7 mouse cellular contexts compared by ENCODE assay signal in the genomic region with DNA sequence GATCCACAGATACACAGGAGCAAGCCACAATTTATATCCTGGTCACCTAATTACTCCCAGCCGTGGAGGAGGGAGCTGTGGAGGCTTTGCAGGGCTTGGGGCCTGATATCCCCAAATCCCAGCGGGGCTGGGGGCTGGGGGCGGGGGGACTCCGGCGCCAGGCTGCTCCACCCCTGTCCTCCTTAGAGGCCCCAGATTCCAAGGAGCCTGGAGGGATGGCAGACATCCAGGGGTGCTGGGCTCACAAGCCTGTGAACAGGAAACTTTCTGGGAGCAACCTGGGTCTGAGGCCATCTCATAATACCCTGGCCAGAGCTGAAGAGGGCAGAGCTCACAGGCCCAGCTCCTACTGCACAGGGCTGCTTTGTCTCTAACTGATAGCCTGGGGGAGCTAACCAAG. TPM values are rescaled to one million over a fixed set of nuclear protein-coding genes. Genes with fewer than 3 reads are reported as not detected.
DNase-seq lines count a peak whose midpoint lies in the region; ATAC-seq and TF ChIP-seq lines count a peak whose summit lies in the region.

No protein-coding gene starts in this region.

- ATAC-seq in intestine, embryonic 14.5 days (replicated peaks; ENCODE audit: low FRiP score, low TSS enrichment, low read depth): no peak
- ATAC-seq in intestine, postnatal 0 days: no peak
- ATAC-seq in embryonic facial prominence, embryonic 13.5 days (ENCODE audit: insufficient number of reproducible peaks, insufficient read depth, low FRiP score, low TSS enrichment, low read depth): 0 out of 2 replicates have a peak, but pooled peaks have one; percentile 20
- no peak for ATAC-seq in limb, embryonic 15.5 days (ENCODE audit: insufficient number of reproducible peaks, low FRiP score, low TSS enrichment, low read depth)

- DNase-seq in intestine, embryonic 14.5 days (ENCODE audit: low spot score): no peak
- peak; percentile 61 for DNase-seq in adipocyte (ENCODE audit: low spot score)
- no peak for DNase-seq in embryo, embryonic 10.5 days (ENCODE audit: low spot score)
- no peak for DNase-seq in layer of hippocampus, adult 11-12 months (ENCODE audit: low spot score)

- H3K9me3 ChIP-seq in intestine, embryonic 14.5 days (ENCODE audit: control insufficient read depth, low read length): no peaks in the 10 kb centered on the region
- no peaks in the 10 kb centered on the region for H3K9me3 ChIP-seq in intestine, postnatal 0 days (ENCODE audit: control insufficient read depth)
- H3K9me3 ChIP-seq in embryonic facial prominence, embryonic 13.5 days: no peaks in the 10 kb centered on the region
- H3K9me3 ChIP-seq in limb, embryonic 15.5 days: no peaks in the 10 kb centered on the region

- H3K4me3 ChIP-seq in intestine, embryonic 14.5 days (ENCODE audit: low read depth, low read length): no peak overlapping the region
- no peak overlapping the region for H3K4me3 ChIP-seq in intestine, postnatal 0 days (ENCODE audit: low read depth, low read length)
- no peak overlapping the region for H3K4me3 ChIP-seq in embryonic facial prominence, embryonic 13.5 days
- no peak overlapping the region for H3K4me3 ChIP-seq in limb, embryonic 15.5 days

- no peak overlapping the region for H3K9ac ChIP-seq in intestine, embryonic 14.5 days (ENCODE audit: low read length)
- no peak overlapping the region for H3K9ac ChIP-seq in intestine, postnatal 0 days (ENCODE audit: low read depth, low read length)
- H3K9ac ChIP-seq in embryonic facial prominence, embryonic 13.5 days: peak overlapping the region; percentile 54; the same call in 1 of the 2 replicates
- no peak overlapping the region for H3K9ac ChIP-seq in limb, embryonic 15.5 days

- H3K4me1 ChIP-seq in intestine, embryonic 14.5 days (replicated peaks; ENCODE audit: control insufficient read depth, insufficient read depth, low read length): peaks cover 54% of the 10 kb centered on the region
- H3K4me1 ChIP-seq in intestine, postnatal 0 days (replicated peaks; ENCODE audit: control insufficient read depth, insufficient read depth, low read length): 0 out of 2 replicates have a peak, but pooled peaks cover 8% of the 10 kb centered on the region
- H3K4me1 ChIP-seq in embryonic facial prominence, embryonic 13.5 days: peaks cover 91% of the 10 kb centered on the region
- peaks cover 84% of the 10 kb centered on the region for H3K4me1 ChIP-seq in limb, embryonic 15.5 days

- WGBS in intestine, embryonic 14.5 days: 46% methylated on average over 5 of the region's 5 CpGs
- WGBS in intestine, postnatal 0 days: 57% methylated on average over 5 of the region's 5 CpGs
- 24% methylated on average over 5 of the region's 5 CpGs for WGBS in embryonic facial prominence, embryonic 13.5 days
- WGBS in limb, embryonic 15.5 days: 13% methylated on average over 5 of the region's 5 CpGs

- no peak for TF ChIP-seq CTCF in intestine, postnatal 0 days (IDR thresholded peaks at IDR 0.05; ENCODE audit: low read depth)

- no peak overlapping the region for H3K4me2 ChIP-seq in intestine, embryonic 14.5 days (ENCODE audit: low read length)
- no peak overlapping the region for H3K4me2 ChIP-seq in intestine, postnatal 0 days (replicated peaks; ENCODE audit: low read depth)
- H3K4me2 ChIP-seq in embryonic facial prominence, embryonic 13.5 days: peak overlapping the region; percentile 21; the same call in 1 of the 2 replicates
- H3K4me2 ChIP-seq in limb, embryonic 15.5 days: no peak overlapping the region

- no peaks in the 10 kb centered on the region for H3K36me3 ChIP-seq in intestine, embryonic 14.5 days (ENCODE audit: control insufficient read depth, insufficient read depth, low read length)
- H3K36me3 ChIP-seq in intestine, postnatal 0 days (ENCODE audit: control insufficient read depth, insufficient read depth): 0 out of 2 replicates have a peak, but pooled peaks cover 3% of the 10 kb centered on the region
- no peaks in the 10 kb centered on the region for H3K36me3 ChIP-seq in embryonic facial prominence, embryonic 13.5 days
- no peaks in the 10 kb centered on the region for H3K36me3 ChIP-seq in limb, embryonic 15.5 days

- H3K27me3 ChIP-seq in intestine, embryonic 14.5 days (replicated peaks; ENCODE audit: control insufficient read depth, insufficient read depth, low read length): no peaks in the 10 kb centered on the region
- no peaks in the 10 kb centered on the region for H3K27me3 ChIP-seq in intestine, postnatal 0 days (replicated peaks; ENCODE audit: control insufficient read depth, insufficient read depth, low read length)
- H3K27me3 ChIP-seq in embryonic facial prominence, embryonic 13.5 days: no peaks in the 10 kb centered on the region
- H3K27me3 ChIP-seq in limb, embryonic 15.5 days: no peaks in the 10 kb centered on the region

- peak overlapping the region; percentile 43 for H3K27ac ChIP-seq in intestine, embryonic 14.5 days (ENCODE audit: low read depth)
- no peak overlapping the region for H3K27ac ChIP-seq in intestine, postnatal 0 days (ENCODE audit: low read depth, low read length)
- H3K27ac ChIP-seq in embryonic facial prominence, embryonic 13.5 days: peak overlapping the region; percentile 85
- H3K27ac ChIP-seq in limb, embryonic 15.5 days: peak overlapping the region; percentile 71

RNA-seq across cellular contexts. Expression of gene Gse1, which starts 54.2 kb away (rescaled TPM):
- polyA plus RNA-seq in intestine, embryonic 14.5 days (2014; fragmentation: Nextera tagmentation; extraction: Ambion mirVana): 13.3 and 16.7 TPM in 2 replicates
- 6.4 and 7.8 TPM in 2 replicates for polyA plus RNA-seq in intestine, postnatal 0 days (2015; fragmentation: Nextera tagmentation; extraction: Ambion mirVana)
- 6.4 and 8.6 TPM in 2 replicates for polyA plus RNA-seq in embryonic facial prominence, embryonic 13.5 days (2015; fragmentation: Nextera tagmentation; extraction: Ambion mirVana)
- 6.8 and 7.3 TPM in 2 replicates for polyA plus RNA-seq in limb, embryonic 15.5 days (2015; fragmentation: Nextera tagmentation; extraction: Ambion mirVana)
